Mouse (Mus musculus) midbrain, embryonic 10.5 days (tissue): Measurements from ENCODE around the gene Prl3a1. TPM values are rescaled to one million over a fixed set of nuclear protein-coding genes. Genes with fewer than 3 reads are reported as not detected.

ENCODE experiments used
- DNase-seq: peaks from one replicate; pipeline ENCODE4 v3.0.0-alpha.2; 2017; ENCODE audit warnings: low spot score
- H3K27ac ChIP-seq: fragments of 300-500 bp; sonication (generic); replicated peaks from 2 replicates; pipeline ENCODE4 v1.5.1; 2016; ENCODE audit warnings: mild to moderate bottlenecking
- H3K27me3 ChIP-seq: fragments of 300-500 bp; sonication (generic); 2 replicates; pipeline ENCODE4 v1.6.1; 2016; ENCODE audit warnings: low read depth, mild to moderate bottlenecking; ENCODE audit not compliant: poor library complexity, severe bottlenecking
- H3K36me3 ChIP-seq: fragments of 300-500 bp; sonication (generic); 2 replicates; pipeline ENCODE4 v1.6.1; 2016; ENCODE audit warnings: mild to moderate bottlenecking, moderate library complexity
- H3K4me1 ChIP-seq: fragments of 300-500 bp; sonication (generic); 2 replicates; pipeline ENCODE4 v1.6.1; 2016
- H3K4me3 ChIP-seq: fragments of 300-500 bp; sonication (generic); 2 replicates; pipeline ENCODE4 v1.5.1; 2016; ENCODE audit warnings: mild to moderate bottlenecking, moderate library complexity
- H3K9me3 ChIP-seq: fragments of 300-500 bp; sonication (generic); replicated peaks from 2 replicates; pipeline ENCODE4 v1.6.1; 2016; ENCODE audit warnings: mild to moderate bottlenecking
- WGBS: fragments of 180-500 bp; shearing (Covaris S2); methylation state at CpG from one replicate; pipeline ENCODE4 v1.1.7; 2016; 5-methylcytosine and 5-hydroxymethylcytosine counted together
- polyA plus RNA-seq: library from polyadenylated mRNA; unstranded; fragments of >200 nt; fragmentation: Nextera tagmentation; extraction: Ambion mirVana; gene quantifications from 2 replicates; pipeline ENCODE4 v1.2.1, GENCODE M21; 2016

Gene Prl3a1
- not detected in 2 replicates for polyA plus RNA-seq

GRCm38 (mm10) chr13:27259136-27259535 lies at the start of gene Prl3a1:
Gene Prl3a1 (plus strand): TSS chr13:27259436.
- WGBS: 95% methylated on average over 4 of the region's 4 CpGs
- Histone ChIP-seq H3K36me3 (no peaks in the 10 kb centered on the region), H3K4me3 (no peak within 1 kb of the TSS), H3K27ac (no peak within 1 kb of the TSS), H3K27me3 (no peaks in the 10 kb centered on the region), H3K4me1 (no peaks in the 10 kb centered on the region), H3K9me3 (no peaks in the 10 kb centered on the region)
- DNase-seq: no peak

DNA sequence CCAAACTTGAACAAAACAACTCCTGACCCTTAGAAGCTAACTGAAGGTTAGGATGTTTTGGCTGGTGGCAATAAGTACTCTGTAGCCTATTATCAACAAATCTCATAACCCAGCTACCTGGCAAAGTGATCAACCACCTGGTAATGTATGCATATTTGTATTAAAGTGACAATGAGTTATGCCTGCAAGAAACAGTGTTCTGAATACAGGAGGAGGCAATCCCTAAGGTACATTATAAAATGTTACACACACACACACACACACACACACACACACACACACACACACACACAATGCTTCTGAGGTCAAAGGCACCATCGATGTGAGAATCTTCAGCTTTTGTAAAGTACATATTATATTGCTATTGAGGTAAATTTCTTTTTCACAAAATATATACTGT lies 17.7 kb upstream of the Prl3a1 start, which contains the start of gene Prl3b1:
Prl3b1 (plus strand) TSS at position 301 of the 400 bp plus-strand sequence.
- Histone ChIP-seq H3K4me1 (no peaks in the 10 kb centered on the region), H3K9me3 (no peaks in the 10 kb centered on the region), H3K4me3 (no peak within 1 kb of the TSS), H3K36me3 (no peaks in the 10 kb centered on the region), H3K27ac (no peak within 1 kb of the TSS), H3K27me3 (no peaks in the 10 kb centered on the region)
- no peak for DNase-seq
- 87% methylated on average over 1 of the region's 1 CpGs for WGBS

GRCm38 (mm10) chr13:27312334-27313225 lies 53.3 kb downstream of the Prl3a1 start, which contains the start of gene Prl6a1:
Gene Prl6a1 (plus strand): TSS chr13:27312627.
- Histone ChIP-seq H3K9me3 (no peaks in the 10 kb centered on the region), H3K4me1 (no peaks in the 10 kb centered on the region), H3K27ac (no peak within 1 kb of the TSS), H3K36me3 (no peaks in the 10 kb centered on the region), H3K27me3 (no peaks in the 10 kb centered on the region), H3K4me3 (no peak within 1 kb of the TSS)
- WGBS: 89% methylated on average over 7 of the region's 7 CpGs
- DNase-seq: no peak

Other genes with a start within 250 kb of the Prl3a1 start
- not detected in 2 replicates for gene Prl, start 201.9 kb upstream of the Prl3a1 start, polyA plus RNA-seq
- gene Prl3d1, start 165.2 kb upstream of the Prl3a1 start, polyA plus RNA-seq: not detected in 2 replicates
- gene Prl3d2, start 137.7 kb upstream of the Prl3a1 start, polyA plus RNA-seq: not detected in 2 replicates
- gene Prl3d3, start 102.6 kb upstream of the Prl3a1 start, polyA plus RNA-seq: not detected in 2 replicates
- gene Prl3c1, start 62.8 kb upstream of the Prl3a1 start, polyA plus RNA-seq: not detected in 2 replicates
- gene Prl3b1, start 17.6 kb upstream of the Prl3a1 start, polyA plus RNA-seq: 0.62 and 1.6 TPM in 2 replicates
- not detected in 2 replicates for gene Prl6a1, start 53.2 kb downstream of the Prl3a1 start, polyA plus RNA-seq
- not detected in 2 replicates for gene Prl8a2, start 86.2 kb downstream of the Prl3a1 start, polyA plus RNA-seq
- gene Prl2b1, start 131.4 kb downstream of the Prl3a1 start, polyA plus RNA-seq: not detected in 2 replicates
- gene Prl8a6, start 179.3 kb downstream of the Prl3a1 start, polyA plus RNA-seq: not detected in 2 replicates